In the genomic region with DNA sequence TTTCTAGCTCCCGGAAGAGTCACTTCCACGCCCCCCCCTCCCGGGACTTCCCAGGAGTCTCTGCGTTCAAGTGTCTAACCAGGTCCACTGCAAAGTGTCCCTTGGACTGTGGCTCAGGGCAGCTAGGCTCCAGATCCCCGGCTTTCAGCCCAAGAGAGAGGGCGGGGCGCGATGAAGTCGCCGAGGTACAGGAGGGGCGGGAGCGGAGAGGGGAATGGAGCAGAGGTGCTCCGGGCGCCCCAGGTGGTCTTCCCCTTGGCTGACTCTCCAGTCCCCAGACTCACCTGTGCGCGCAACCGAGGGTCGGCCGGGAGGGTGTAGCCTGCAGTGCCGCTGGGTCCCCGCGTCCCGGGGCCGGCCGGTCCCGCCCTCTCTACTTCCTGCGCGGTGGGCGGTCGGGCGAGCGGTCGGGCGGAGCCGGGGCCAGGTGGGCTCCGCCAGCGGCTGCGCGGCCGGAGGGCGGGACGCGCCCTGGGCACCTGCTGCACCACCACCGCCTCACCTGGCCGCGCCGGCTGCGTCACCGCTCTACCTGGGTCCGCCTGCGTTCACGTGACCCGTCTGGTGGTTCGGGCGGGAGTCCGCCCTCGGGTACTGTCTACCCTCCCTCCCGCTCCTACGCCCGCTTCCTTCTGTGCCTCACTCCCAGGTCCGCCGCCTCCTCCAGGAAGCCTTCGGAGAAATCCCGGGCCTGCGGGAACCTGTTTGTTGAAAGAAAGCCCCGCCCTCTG, we compare ENCODE assay signal across 8 mouse cellular contexts. TPM values are rescaled to one million over a fixed set of nuclear protein-coding genes. Genes with fewer than 3 reads are reported as not detected.
DNase-seq lines count a peak whose midpoint lies in the region; ATAC-seq and TF ChIP-seq lines count a peak whose summit lies in the region.

No protein-coding gene starts in this region.

- H3K9me3 ChIP-seq in heart, embryonic 14.5 days (ENCODE audit: control insufficient read depth, low read length) = no peaks in the 10 kb centered on the region
- H3K9me3 ChIP-seq in embryonic facial prominence, embryonic 14.5 days (ENCODE audit: control insufficient read depth, low read length) = no peaks in the 10 kb centered on the region
- H3K9me3 ChIP-seq in intestine, postnatal 0 days (ENCODE audit: control insufficient read depth) = no peaks in the 10 kb centered on the region
- H3K9me3 ChIP-seq in liver, embryonic 16.5 days (replicated peaks; ENCODE audit: control insufficient read depth, low read length) = no peaks in the 10 kb centered on the region

- intact Hi-C loops in heart, postnatal 14 days (cut with DNase I) = loop anchor here (2.0 kb wide), 2 partner anchors 137 to 235 kb away; no protein-coding TSS in a partner anchor

- peak overlapping the region; percentile 69 for H3K4me2 ChIP-seq in heart, embryonic 14.5 days (ENCODE audit: low read length)
- H3K4me2 ChIP-seq in embryonic facial prominence, embryonic 14.5 days (ENCODE audit: low read depth, low read length) = peak overlapping the region; percentile 92
- peak overlapping the region; percentile 76 for H3K4me2 ChIP-seq in intestine, postnatal 0 days (replicated peaks; ENCODE audit: low read depth)
- peak overlapping the region; percentile 49 for H3K4me2 ChIP-seq in liver, embryonic 16.5 days (ENCODE audit: low read depth, low read length)

- H3K4me3 ChIP-seq in heart, embryonic 14.5 days (ENCODE audit: control insufficient read depth in 1 of 2, insufficient read depth in 1 of 2, low read depth in 1 of 2, low read length in 2 of 2) = peak overlapping the region; percentile 48 to 55
- H3K4me3 ChIP-seq in embryonic facial prominence, embryonic 14.5 days (ENCODE audit: low read depth, low read length) = peak overlapping the region; percentile 51
- peak overlapping the region; percentile 56 for H3K4me3 ChIP-seq in intestine, postnatal 0 days (ENCODE audit: low read depth, low read length)
- peak overlapping the region; percentile 57 for H3K4me3 ChIP-seq in liver, embryonic 16.5 days (ENCODE audit: low read depth, low read length)

- no peak for DNase-seq in heart, postnatal 14 days
- peak; percentile 60 for DNase-seq in embryonic facial prominence, embryonic 14.5 days (ENCODE audit: low spot score)
- DNase-seq in retina, embryonic 14.5 days (ENCODE audit: low spot score) = peak; percentile 38
- DNase-seq in gastrocnemius, adult 8-10 months (ENCODE audit: low spot score in 2 of 2) = no peak
- DNase-seq in layer of hippocampus, adult 9-10 months (ENCODE audit: low spot score) = no peak

- H3K36me3 ChIP-seq in heart, embryonic 14.5 days (ENCODE audit: control insufficient read depth, insufficient read depth, low read length) = no peaks in the 10 kb centered on the region
- H3K36me3 ChIP-seq in embryonic facial prominence, embryonic 14.5 days (ENCODE audit: control insufficient read depth, insufficient read depth, low read length) = no peaks in the 10 kb centered on the region
- no peaks in the 10 kb centered on the region for H3K36me3 ChIP-seq in intestine, postnatal 0 days (ENCODE audit: control insufficient read depth, insufficient read depth)
- H3K36me3 ChIP-seq in liver, embryonic 16.5 days (ENCODE audit: control insufficient read depth, insufficient read depth) = no peaks in the 10 kb centered on the region

- peak overlapping the region; percentile 48 for H3K9ac ChIP-seq in heart, embryonic 14.5 days (ENCODE audit: low read length)
- peak overlapping the region; percentile 58 for H3K9ac ChIP-seq in embryonic facial prominence, embryonic 14.5 days (ENCODE audit: low read depth, low read length)
- H3K9ac ChIP-seq in intestine, postnatal 0 days (ENCODE audit: low read depth, low read length) = peak overlapping the region; percentile 72
- H3K9ac ChIP-seq in liver, embryonic 16.5 days (ENCODE audit: low read depth, low read length) = no peak overlapping the region; the same call in 1 of the 2 replicates

- no peak for ATAC-seq in heart, embryonic 14.5 days (ENCODE audit: insufficient number of reproducible peaks, insufficient read depth, low FRiP score, low read depth)
- ATAC-seq in embryonic facial prominence, embryonic 14.5 days (ENCODE audit: low read depth) = peak; percentile 80
- peak; percentile 85 for ATAC-seq in intestine, postnatal 0 days
- ATAC-seq in liver, embryonic 16.5 days (ENCODE audit: low read depth) = peak; percentile 58

- H3K4me1 ChIP-seq in heart, embryonic 14.5 days (ENCODE audit: control insufficient read depth in 2 of 2, insufficient read depth in 2 of 2, low read length in 2 of 2) = peaks cover 4 to 6% of the 10 kb centered on the region in 2 experiments; a peak in 1 of 4 replicates
- 0 out of 2 replicates have a peak, but pooled peaks cover 4% of the 10 kb centered on the region for H3K4me1 ChIP-seq in embryonic facial prominence, embryonic 14.5 days (ENCODE audit: control insufficient read depth, insufficient read depth, low read length)
- no peaks in the 10 kb centered on the region for H3K4me1 ChIP-seq in intestine, postnatal 0 days (replicated peaks; ENCODE audit: control insufficient read depth, insufficient read depth, low read length)
- H3K4me1 ChIP-seq in liver, embryonic 16.5 days (ENCODE audit: control insufficient read depth, low read depth, low read length) = no peaks in the 10 kb centered on the region; the same call in none of the 2 replicates

- no peak for TF ChIP-seq CTCF in intestine, postnatal 0 days (IDR thresholded peaks at IDR 0.05; ENCODE audit: low read depth)

- H3K27ac ChIP-seq in heart, embryonic 14.5 days (replicated peaks in 1 of 2; ENCODE audit: control insufficient read depth in 1 of 2, insufficient read depth in 1 of 2, low read depth in 2 of 2, low read length in 2 of 2) = no peak overlapping the region
- no peak overlapping the region for H3K27ac ChIP-seq in embryonic facial prominence, embryonic 14.5 days (replicated peaks; ENCODE audit: low read depth, low read length)
- H3K27ac ChIP-seq in intestine, postnatal 0 days (ENCODE audit: low read depth, low read length) = peak overlapping the region; percentile 93
- H3K27ac ChIP-seq in liver, embryonic 16.5 days (ENCODE audit: low read length) = no peak overlapping the region; the same call in 1 of the 2 replicates

- 1% methylated on average over 57 of the region's 66 CpGs for WGBS in heart, embryonic 14.5 days
- WGBS in embryonic facial prominence, embryonic 14.5 days = under 1% methylated on average over 36 of the region's 66 CpGs
- WGBS in intestine, postnatal 0 days = under 1% methylated on average over 48 of the region's 66 CpGs
- WGBS in liver, embryonic 16.5 days (ENCODE audit: insufficient replicate concordance) = 1% methylated on average over 45 of the region's 66 CpGs

- H3K27me3 ChIP-seq in heart, embryonic 14.5 days (ENCODE audit: control insufficient read depth, insufficient read depth, low read length) = peaks cover 22% of the 10 kb centered on the region
- peaks cover 24% of the 10 kb centered on the region for H3K27me3 ChIP-seq in embryonic facial prominence, embryonic 14.5 days (replicated peaks; ENCODE audit: control insufficient read depth, insufficient read depth, low read length)
- 0 out of 2 replicates have a peak, but pooled peaks cover 3% of the 10 kb centered on the region for H3K27me3 ChIP-seq in intestine, postnatal 0 days (replicated peaks; ENCODE audit: control insufficient read depth, insufficient read depth, low read length)
- peaks cover 24% of the 10 kb centered on the region for H3K27me3 ChIP-seq in liver, embryonic 16.5 days (ENCODE audit: control insufficient read depth, insufficient read depth, low read depth, low read length)

RNA-seq across cellular contexts. Expression of a gene that starts 1.8 kb away (rescaled TPM):
- 0.97 and 1.6 TPM in 2 replicates for polyA plus RNA-seq in heart, embryonic 14.5 days (2014; fragmentation: Nextera tagmentation; extraction: Ambion mirVana)
- under 1 TPM; 0.65 to 0.71 TPM for total RNA-seq in heart, postnatal 14 days (2021)
- polyA plus RNA-seq in embryonic facial prominence, embryonic 14.5 days (2014; fragmentation: Nextera tagmentation; extraction: Ambion mirVana) = 5.5 and 6.1 TPM in 2 replicates
- 65.9 and 69.4 TPM in 2 replicates for polyA plus RNA-seq in intestine, postnatal 0 days (2015; fragmentation: Nextera tagmentation; extraction: Ambion mirVana)
- polyA plus RNA-seq in liver, embryonic 16.5 days (2015; fragmentation: Nextera tagmentation; extraction: Ambion mirVana) = 5.0 and 5.4 TPM in 2 replicates
- under 1 TPM in 3 of 4 experiments, not detected in 1; 0.15 to 0.67 (median 0.17) TPM for total RNA-seq in gastrocnemius, adult 8-10 months (2022)

RNA-seq across cellular contexts. Expression of a gene that starts 36.2 kb away (rescaled TPM):
- polyA plus RNA-seq in heart, embryonic 14.5 days (2014; fragmentation: Nextera tagmentation; extraction: Ambion mirVana) = not detected in 2 replicates
- not detected for total RNA-seq in heart, postnatal 14 days (2021)
- polyA plus RNA-seq in embryonic facial prominence, embryonic 14.5 days (2014; fragmentation: Nextera tagmentation; extraction: Ambion mirVana) = 0.33 TPM in 1 of 2 replicates, not detected in the other
- not detected in 2 replicates for polyA plus RNA-seq in intestine, postnatal 0 days (2015; fragmentation: Nextera tagmentation; extraction: Ambion mirVana)
- polyA plus RNA-seq in liver, embryonic 16.5 days (2015; fragmentation: Nextera tagmentation; extraction: Ambion mirVana) = not detected in 2 replicates
- total RNA-seq in gastrocnemius, adult 8-10 months (2022) = not detected

Comparison
In these comparisons a context has a peak if more than half of its experiments do, and no peak if none do; other contexts are left out.
1. DNase-seq: peak in embryonic facial prominence, embryonic 14.5 days (single experiment) and retina, embryonic 14.5 days (single experiment); none in heart, postnatal 14 days (0 of 2), gastrocnemius, adult 8-10 months (0 of 2) and layer of hippocampus, adult 9-10 months (single experiment).
2. Peak in every context shown above with its lines, with median percentiles within 50 percentile points of each other: H3K4me2 ChIP-seq and H3K4me3 ChIP-seq.